Mouse (Mus musculus) CH12.LX (cell line): ENCODE results near the gene Stk10. TPM values are rescaled to one million over a fixed set of nuclear protein-coding genes. Genes with fewer than 3 reads are reported as not detected.
A peak's percentile ranks its signal among the peaks of the same experiment; 100 is the strongest.

Experiments used
- DNase-seq: peaks from one replicate; pipeline ENCODE4 v3.0.0-alpha.2; 2013; ENCODE audit errors: extremely low read depth
- H3K27ac ChIP-seq: 2 replicates; pipeline ENCODE4 v1.5.1; 2012; ENCODE audit warnings: low read depth, mild to moderate bottlenecking, control low read depth, moderate library complexity; ENCODE audit not compliant: insufficient read depth
- H3K27me3 ChIP-seq: replicated peaks from 2 replicates; pipeline ENCODE3; 2012; ENCODE audit warnings: inconsistent platforms
- H3K36me3 ChIP-seq, 2 experiments: replicated peaks in 1 of 2; 2 replicates each; pipeline versions ENCODE3 to v1.6.1; 2012; ENCODE audit warnings: inconsistent platforms in 1 of 2, low read length in 1 of 2, mild to moderate bottlenecking in 1 of 2, mixed read lengths in 1 of 2, moderate library complexity in 1 of 2; ENCODE audit not compliant: control insufficient read depth in 1 of 2, insufficient read depth in 1 of 2
- H3K4me1 ChIP-seq, 2 experiments: 2 replicates each; pipeline ENCODE4 v1.6.1; 2012; ENCODE audit warnings: inconsistent platforms in 1 of 2, moderate library complexity in 1 of 2; ENCODE audit not compliant: insufficient read depth in 2 of 2, control insufficient read depth in 1 of 2
- H3K4me2 ChIP-seq: 2 replicates; pipeline ENCODE4 v1.6.1; 2012; ENCODE audit warnings: low read depth, mild to moderate bottlenecking, control low read depth; ENCODE audit not compliant: poor library complexity, insufficient read depth, severe bottlenecking
- H3K4me3 ChIP-seq, 3 experiments: fragments of 150-350 bp in 1 of 3; sonication (generic) in 1 of 3; replicated peaks in 1 of 3; 2 replicates each; pipeline versions ENCODE3 to v1.5.1; 2011 to 2012; ENCODE audit warnings: low read depth in 2 of 3, low read length in 2 of 3, mild to moderate bottlenecking in 2 of 3, moderate library complexity in 2 of 3, control low read depth in 1 of 3, improper control_type of control experiment in 1 of 3, inconsistent platforms in 1 of 3, mixed read lengths in 1 of 3; ENCODE audit not compliant: poor library complexity in 1 of 3
- H3K79me2 ChIP-seq: replicated peaks from 2 replicates; pipeline ENCODE4 v1.6.1; 2012; ENCODE audit warnings: mild to moderate bottlenecking, moderate library complexity; ENCODE audit not compliant: control insufficient read depth, poor library complexity, insufficient read depth, severe bottlenecking; ENCODE audit errors: extremely low read depth
- H3K9ac ChIP-seq: 2 replicates; pipeline ENCODE4 v1.6.1; 2012; ENCODE audit warnings: low read depth, mild to moderate bottlenecking, control low read depth, moderate library complexity; ENCODE audit not compliant: insufficient read depth
- H3K9me3 ChIP-seq: replicated peaks from 2 replicates; pipeline ENCODE3; 2012; ENCODE audit warnings: low read length, inconsistent platforms, mixed read lengths
- BHLHE40 ChIP-seq: IDR thresholded peaks from 2 replicates; pipeline ENCODE4 v1.6.1; 2011; ENCODE audit warnings: mild to moderate bottlenecking, low read depth, low read length, improper control_type of control experiment
- CHD2 ChIP-seq: IDR thresholded peaks from 2 replicates; pipeline ENCODE4 v1.6.1; 2011; ENCODE audit warnings: low read length, improper control_type of control experiment
- CTCF ChIP-seq, 2 experiments: IDR thresholded peaks in 1 of 2; conservative IDR thresholded peaks in 1 of 2; 2 replicates each; pipeline ENCODE4 v1.5.1; 2011 to 2012; ENCODE audit warnings: low read depth in 2 of 2, low read length in 2 of 2, improper control_type of control experiment in 1 of 2, inconsistent platforms in 1 of 2, mild to moderate bottlenecking in 1 of 2, moderate library complexity in 1 of 2
- E2F4 ChIP-seq: IDR thresholded peaks from 2 replicates; pipeline ENCODE4 v1.6.1; 2011; ENCODE audit warnings: low read depth, low read length, improper control_type of control experiment; ENCODE audit not compliant: insufficient replicate concordance
- ELF1 ChIP-seq: IDR thresholded peaks from 2 replicates; pipeline ENCODE4 v1.6.1; 2014; ENCODE audit warnings: low read depth, mild to moderate bottlenecking, inconsistent platforms, low read length, improper control_type of control experiment
- ETS1 ChIP-seq: conservative IDR thresholded peaks from 2 replicates; pipeline ENCODE4 v1.6.1; 2012; ENCODE audit warnings: low read depth, mild to moderate bottlenecking, inconsistent platforms, low read length, improper control_type of control experiment, moderate library complexity
- GABPA ChIP-seq: IDR thresholded peaks from 2 replicates; pipeline ENCODE4 v1.6.1; 2012; ENCODE audit warnings: low read depth, low read length, improper control_type of control experiment, inconsistent platforms; ENCODE audit not compliant: insufficient replicate concordance
- HCFC1 ChIP-seq: IDR thresholded peaks from 2 replicates; pipeline ENCODE4 v1.6.1; 2012; ENCODE audit warnings: low read depth, mild to moderate bottlenecking, inconsistent platforms, low read length, improper control_type of control experiment
- IRF4 ChIP-seq: IDR thresholded peaks from 2 replicates; pipeline ENCODE4 v1.6.1; 2014; ENCODE audit warnings: low read depth, mild to moderate bottlenecking, inconsistent platforms, low read length, improper control_type of control experiment
- KAT2A ChIP-seq: IDR thresholded peaks from 2 replicates; pipeline ENCODE4 v1.6.1; 2012; ENCODE audit warnings: low read length, improper control_type of control experiment, inconsistent platforms; ENCODE audit not compliant: insufficient replicate concordance
- MAFK ChIP-seq: IDR thresholded peaks from 2 replicates; pipeline ENCODE4 v1.6.1; 2011; ENCODE audit warnings: low read length, improper control_type of control experiment; ENCODE audit not compliant: insufficient replicate concordance
- PAX5 ChIP-seq: IDR thresholded peaks from 2 replicates; pipeline ENCODE4 v1.6.1; 2012; ENCODE audit warnings: low read length, inconsistent platforms, mixed read lengths
- POLR2AphosphoS2 ChIP-seq: IDR thresholded peaks from 2 replicates; pipeline ENCODE4 v1.6.1; 2011; ENCODE audit warnings: low read depth, low read length, improper control_type of control experiment
- RAD21 ChIP-seq: IDR thresholded peaks from 2 replicates; pipeline ENCODE4 v1.6.1; 2011; ENCODE audit warnings: low read depth, mild to moderate bottlenecking, low read length, improper control_type of control experiment, moderate library complexity
- SIN3A ChIP-seq: IDR thresholded peaks from 2 replicates; pipeline ENCODE4 v1.6.1; 2012; ENCODE audit warnings: low read length, improper control_type of control experiment, inconsistent platforms
- TCF12 ChIP-seq: IDR thresholded peaks from 2 replicates; pipeline ENCODE4 v1.6.1; 2014; ENCODE audit warnings: low read depth, mild to moderate bottlenecking, inconsistent platforms, low read length, improper control_type of control experiment
- UBTF ChIP-seq: IDR thresholded peaks from 2 replicates; pipeline ENCODE4 v1.6.1; 2012; ENCODE audit warnings: low read depth, mild to moderate bottlenecking, inconsistent platforms, low read length, improper control_type of control experiment, moderate library complexity
- ZC3H11A ChIP-seq: IDR thresholded peaks from 2 replicates; pipeline ENCODE4 v1.6.1; 2012; ENCODE audit warnings: low read depth, mild to moderate bottlenecking, inconsistent platforms, low read length, improper control_type of control experiment
- ZKSCAN1 ChIP-seq: IDR thresholded peaks from 2 replicates; pipeline ENCODE4 v1.6.1; 2012; ENCODE audit warnings: low read depth, inconsistent platforms, low read length, improper control_type of control experiment, borderline replicate concordance
- ZMIZ1 ChIP-seq: IDR thresholded peaks from 2 replicates; pipeline ENCODE4 v1.6.1; 2012; ENCODE audit warnings: low read depth, mild to moderate bottlenecking, inconsistent platforms, low read length, improper control_type of control experiment
- dilution Hi-C: fragments of 300-500 bp; cut with MboI; formaldehyde crosslinking; loops from 2 replicates; pipeline ENCODE4 v1.14.3; 2020; ENCODE audit warnings: low sequenced_read_pairs; ENCODE audit not compliant: extremely low pct_unique_long_range_greater_than_20kb, extremely low pct_ligation_motif_present
- in situ Hi-C: fragments of 300-500 bp; cut with MboI; formaldehyde crosslinking; loops from 3 replicates; pipeline ENCODE4 v1.14.3; 2019; ENCODE audit warnings: low sequenced_read_pairs, low pct_ligation_motif_present, low pct_unique_long_range_greater_than_20kb, mixed read lengths
- polyA plus RNA-seq: library from polyadenylated mRNA; unstranded; fragments of >175 nt; gene quantifications from 2 replicates; pipeline ENCODE4 v1.2.1, GENCODE M21; 2012; ENCODE audit warnings: low read depth; ENCODE audit not compliant: insufficient read length
- total RNA-seq, 2 experiments: library from RNA; depleted of rRNA; stranded (reverse); fragments of 300-350 nt in 1 of 2; fragments of >200 nt in 1 of 2; gene quantifications; 2 replicates each; pipeline ENCODE4 v1.2.3; 2012 to 2014

Gene Stk10
- total and polyA plus RNA-seq, 3 experiments, result 20.0 to 40.3 (median 23.2) TPM

DNA sequence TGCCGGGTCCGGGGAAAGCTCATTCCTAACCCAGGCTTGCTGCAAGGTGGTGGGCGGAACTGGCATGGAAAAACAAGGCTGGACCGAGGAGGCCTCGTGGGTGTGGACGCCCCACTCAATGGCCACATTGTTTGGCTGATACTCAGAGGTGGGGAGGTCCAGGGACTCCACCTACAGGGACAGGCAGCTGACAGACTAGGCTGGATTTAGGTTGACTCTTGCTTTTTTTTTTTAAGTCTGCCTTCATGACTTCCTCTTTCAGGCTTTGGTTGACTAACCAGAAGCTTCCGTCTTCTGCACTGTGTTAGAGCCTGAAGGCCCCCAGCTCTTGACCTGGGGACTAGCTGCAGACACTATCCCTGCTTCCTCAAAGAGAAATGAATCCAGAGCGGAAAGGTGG is 32.0 kb downstream of the Stk10 start (continued):
- TF ChIP-seq CHD2 (peak; percentile 64), ELF1 (peak; percentile 87), CTCF (conservative IDR thresholded peaks at IDR 0.05 in 1 of 2, IDR thresholded peaks at IDR 0.05 in 1 of 2; ENCODE audit: low read depth in 2 of 2, low read length in 2 of 2) (peak in 1 of 2 experiments; percentile 25; a peak in 1 of 4 replicates), IRF4 (peak; percentile 92), POLR2AphosphoS2 (no peak), PAX5 (no peak), UBTF (no peak; the same call in 1 of the 2 replicates), SIN3A (peak; percentile 95), ZKSCAN1 (no peak; the same call in 1 of the 2 replicates)

DNA sequence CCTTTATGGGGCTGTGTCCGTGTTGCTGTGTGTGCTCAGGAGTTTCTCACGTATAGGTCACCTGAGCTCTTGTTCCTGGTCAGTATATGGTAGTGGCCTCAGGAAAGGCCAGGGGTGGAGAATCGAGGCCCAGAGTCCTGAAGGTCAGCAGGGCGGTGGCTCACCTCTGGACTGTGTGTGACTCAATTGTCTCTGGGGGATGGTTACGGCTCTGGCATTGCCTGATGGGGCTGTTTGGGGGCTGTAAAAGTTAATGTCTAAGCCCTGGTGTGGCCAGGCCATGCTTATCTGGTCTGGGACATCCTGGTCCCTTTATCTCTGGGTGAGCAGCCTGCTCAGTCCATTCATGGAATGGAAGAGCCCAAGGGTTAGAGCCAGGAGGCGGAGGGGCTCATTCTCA is 33.1 kb downstream of the Stk10 start:
- Histone ChIP-seq H3K9ac (no peak overlapping the region), H3K27me3 (no peaks in the 10 kb centered on the region), H3K4me2 (no peak overlapping the region), H3K36me3 (peaks cover 8 to 50% of the 10 kb centered on the region in 2 experiments), H3K79me2 (no peaks in the 10 kb centered on the region), H3K9me3 (no peaks in the 10 kb centered on the region), H3K27ac (no peak overlapping the region), H3K4me3 (no peak overlapping the region), H3K4me1 (peaks cover 55 to 78% of the 10 kb centered on the region in 2 experiments)
- in situ Hi-C loops, result no loop called here
- dilution Hi-C loops, result no loop called here
- no peak for DNase-seq
- TF ChIP-seq RAD21 (no peak), UBTF (no peak), MAFK (no peak), ZC3H11A (no peak), PAX5 (no peak), ELF1 (no peak), GABPA (no peak), ZMIZ1 (no peak), TCF12 (no peak), BHLHE40 (no peak), ZKSCAN1 (no peak), POLR2AphosphoS2 (no peak), E2F4 (no peak), HCFC1 (no peak), KAT2A (no peak), ETS1 (no peak)
